In the genomic region with DNA sequence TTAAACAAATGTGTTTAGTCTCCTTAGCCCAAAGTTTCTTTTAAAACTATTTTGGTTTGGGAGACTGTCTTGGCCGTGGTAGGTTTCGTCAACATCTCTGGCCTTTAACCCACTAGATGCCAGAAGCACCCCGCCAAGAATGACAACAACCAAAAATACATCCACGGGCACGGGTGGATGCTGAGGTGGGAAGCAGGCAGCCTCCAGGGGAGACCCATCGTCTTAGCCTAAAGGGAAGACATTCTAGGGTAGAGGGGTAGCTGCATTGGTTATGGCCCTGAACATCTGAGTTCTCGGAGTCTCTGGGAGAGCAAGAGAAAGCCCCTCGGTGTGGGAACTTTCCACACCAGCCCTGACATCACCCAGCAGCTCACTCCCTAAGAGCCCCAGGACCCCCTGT, we compare ENCODE assay signal across 21 mouse cellular contexts. TPM values are rescaled to one million over a fixed set of nuclear protein-coding genes. Genes with fewer than 3 reads are reported as not detected.
DNase-seq lines count a peak whose midpoint lies in the region; ATAC-seq and TF ChIP-seq lines count a peak whose summit lies in the region.
"Had no signal": no experiment of that assay in that cellular context is flagged by ENCODE, and none has a peak within 500 bp of the region (broad histone marks: within the 10 kb centered on the region; RNA-seq: fewer than 3 reads in every experiment).

No protein-coding gene starts in this region.

- no peak for TF ChIP-seq CTCF in embryonic fibroblast, embryonic 13.5 days (IDR thresholded peaks at IDR 0.05; ENCODE audit: borderline replicate concordance, insufficient read depth, low read length)

- H3K27me3 ChIP-seq in embryonic facial prominence, embryonic 13.5 days: peaks cover 6% of the 10 kb centered on the region; the same call in 1 of the 2 replicates
- H3K27me3 ChIP-seq in embryonic facial prominence, embryonic 10.5 days (replicated peaks; ENCODE audit: low read depth, poor library complexity, severe bottlenecking): peaks cover 32% of the 10 kb centered on the region
- H3K27me3 ChIP-seq in kidney, embryonic 14.5 days (ENCODE audit: control insufficient read depth, insufficient read depth, low read length): no peaks in the 10 kb centered on the region
- no peaks in the 10 kb centered on the region for H3K27me3 ChIP-seq in myocyte (ENCODE audit: control insufficient read depth, insufficient read depth, insufficient read length)
- H3K27me3 ChIP-seq: forebrain, embryonic 12.5 days; hindbrain, embryonic 15.5 days; liver, embryonic 12.5 days; megakaryocyte, embryonic 14.5 days; neural tube, embryonic 15.5 days had no signal

- no peak overlapping the region for H3K4me3 ChIP-seq in embryonic facial prominence, embryonic 13.5 days
- no peak overlapping the region for H3K4me3 ChIP-seq in embryonic facial prominence, embryonic 10.5 days
- H3K4me3 ChIP-seq in kidney, embryonic 14.5 days (ENCODE audit: low read length): no peak overlapping the region
- H3K4me3 ChIP-seq in embryonic fibroblast, embryonic 13.5 days (ENCODE audit: insufficient read depth, low read length): no peak overlapping the region
- H3K4me3 ChIP-seq in myocyte: no peak overlapping the region
- H3K4me3 ChIP-seq: erythroblast, embryonic 14.5 days; forebrain, embryonic 12.5 days; heart, embryonic 12.5 days; hindbrain, embryonic 15.5 days; limb, embryonic 13.5 days; liver, embryonic 12.5 days; midbrain, embryonic 12.5 days; neural tube, embryonic 15.5 days had no signal

- H3K79me2 ChIP-seq in myocyte (ENCODE audit: control insufficient read depth, insufficient read depth): no peaks in the 10 kb centered on the region

- 72% methylated on average over 8 of the region's 8 CpGs for WGBS in embryonic facial prominence, embryonic 13.5 days
- WGBS in embryonic facial prominence, embryonic 10.5 days: 76% methylated on average over 8 of the region's 8 CpGs
- WGBS in kidney, embryonic 14.5 days: 78% methylated on average over 8 of the region's 8 CpGs

- DNase-seq in embryonic facial prominence, embryonic 10.5 days (ENCODE audit: low spot score): no peak
- no peak for DNase-seq in kidney, adult 8-10 months
- no peak for DNase-seq in frontal cortex, postnatal 10 days (ENCODE audit: low spot score in 2 of 2)
- DNase-seq: forebrain, postnatal 0 days; gastrocnemius, postnatal 25 days; layer of hippocampus, postnatal 36 days; right cerebral cortex, postnatal 14 days had no signal

- no peak for TF ChIP-seq POLR2A in embryonic fibroblast, embryonic 13.5 days (IDR thresholded peaks at IDR 0.05; ENCODE audit: low read depth, low read length)
- no peak for TF ChIP-seq POLR2A in myocyte (IDR thresholded peaks at IDR 0.05; ENCODE audit: insufficient read length, low read depth)

- ATAC-seq in embryonic facial prominence, embryonic 13.5 days (ENCODE audit: insufficient number of reproducible peaks, insufficient read depth, low FRiP score, low TSS enrichment, low read depth): no peak
- ATAC-seq in kidney, embryonic 14.5 days (ENCODE audit: low FRiP score, low TSS enrichment): 0 out of 2 replicates have a peak, but pooled peaks have one; percentile 6

- H3K27ac ChIP-seq in embryonic facial prominence, embryonic 13.5 days: 0 out of 2 replicates have a peak overlapping the region, but pooled peaks have one; percentile 48
- no peak overlapping the region for H3K27ac ChIP-seq in embryonic facial prominence, embryonic 10.5 days (replicated peaks)
- H3K27ac ChIP-seq in kidney, embryonic 14.5 days (ENCODE audit: low read depth, low read length): no peak overlapping the region
- peak overlapping the region; percentile 44 for H3K27ac ChIP-seq in embryonic fibroblast, embryonic 13.5 days (ENCODE audit: insufficient read depth, low read length)
- H3K27ac ChIP-seq: forebrain, embryonic 12.5 days; hindbrain, embryonic 15.5 days; liver, embryonic 12.5 days; midbrain, embryonic 12.5 days; neural tube, embryonic 15.5 days had no signal

- no peak overlapping the region for H3K9ac ChIP-seq in embryonic facial prominence, embryonic 13.5 days
- H3K9ac ChIP-seq in kidney, embryonic 14.5 days (ENCODE audit: low read depth, low read length): no peak overlapping the region
- H3K9ac ChIP-seq: forebrain, embryonic 12.5 days; forebrain, postnatal 0 days; heart, embryonic 12.5 days; hindbrain, embryonic 15.5 days; liver, embryonic 12.5 days; liver, postnatal 0 days; midbrain, embryonic 12.5 days; neural tube, embryonic 15.5 days had no signal

- peaks cover 31% of the 10 kb centered on the region for H3K4me1 ChIP-seq in embryonic facial prominence, embryonic 13.5 days
- peaks cover 52% of the 10 kb centered on the region for H3K4me1 ChIP-seq in embryonic facial prominence, embryonic 10.5 days
- peaks cover 14% of the 10 kb centered on the region; the same call in 1 of the 2 replicates for H3K4me1 ChIP-seq in kidney, embryonic 14.5 days (ENCODE audit: control insufficient read depth, insufficient read depth, low read length)
- no peaks in the 10 kb centered on the region for H3K4me1 ChIP-seq in embryonic fibroblast, embryonic 13.5 days (ENCODE audit: control insufficient read depth, insufficient read depth, low read length)

- no peak overlapping the region for H3K4me2 ChIP-seq in embryonic facial prominence, embryonic 13.5 days
- no peak overlapping the region for H3K4me2 ChIP-seq in kidney, embryonic 14.5 days (replicated peaks; ENCODE audit: low read depth, low read length)
- peak overlapping the region; percentile 74 for H3K4me2 ChIP-seq in myocyte (ENCODE audit: low read depth)
- H3K4me2 ChIP-seq: liver, embryonic 12.5 days had no signal

- no peaks in the 10 kb centered on the region for H3K9me3 ChIP-seq in embryonic facial prominence, embryonic 13.5 days
- H3K9me3 ChIP-seq in embryonic facial prominence, embryonic 10.5 days: no peaks in the 10 kb centered on the region
- H3K9me3 ChIP-seq in kidney, embryonic 14.5 days (ENCODE audit: control insufficient read depth, low read length): no peaks in the 10 kb centered on the region
- H3K9me3 ChIP-seq: forebrain, embryonic 12.5 days; heart, embryonic 12.5 days; hindbrain, embryonic 15.5 days; limb, embryonic 13.5 days; liver, embryonic 12.5 days; megakaryocyte, embryonic 14.5 days; midbrain, embryonic 12.5 days; neural tube, embryonic 15.5 days had no signal

- no peaks in the 10 kb centered on the region for H3K36me3 ChIP-seq in embryonic facial prominence, embryonic 13.5 days
- H3K36me3 ChIP-seq in embryonic facial prominence, embryonic 10.5 days (replicated peaks): no peaks in the 10 kb centered on the region
- H3K36me3 ChIP-seq in kidney, embryonic 14.5 days (ENCODE audit: control insufficient read depth, insufficient read depth, low read length): no peaks in the 10 kb centered on the region
- H3K36me3 ChIP-seq in myocyte (ENCODE audit: control insufficient read depth, insufficient read depth): no peaks in the 10 kb centered on the region
- H3K36me3 ChIP-seq: forebrain, embryonic 12.5 days; heart, embryonic 12.5 days; hindbrain, embryonic 15.5 days; limb, embryonic 13.5 days; midbrain, embryonic 12.5 days had no signal

- H3ac ChIP-seq in myocyte (ENCODE audit: control insufficient read depth, insufficient read length): no peak overlapping the region

TF ChIP-seq in myocyte, 11 proteins besides CTCF, POLR2A, EP300 and RAD21:
- TF ChIP-seq POLR2AphosphoS2 (IDR thresholded peaks at IDR 0.05; ENCODE audit: insufficient read length, low read depth) (no peak), SRF (IDR thresholded peaks at IDR 0.05; ENCODE audit: control insufficient read depth, insufficient read length, low read depth) (no peak), MYOG (IDR thresholded peaks at IDR 0.05; ENCODE audit: control insufficient read depth in 1 of 3, insufficient read depth in 1 of 3, insufficient read length in 2 of 3, low read depth in 2 of 3) (no peak), MYOD1 (IDR thresholded peaks at IDR 0.05; ENCODE audit: control insufficient read depth in 1 of 3, insufficient read length in 2 of 3, low read depth in 2 of 3) (no peak), MAX (IDR thresholded peaks at IDR 0.05; ENCODE audit: low read depth) (no peak), TCF12 (IDR thresholded peaks at IDR 0.05; ENCODE audit: insufficient read depth, poor library complexity, severe bottlenecking) (no peak), REST (IDR thresholded peaks at IDR 0.05; ENCODE audit: insufficient read depth, insufficient read length) (no peak), E2F4 (IDR thresholded peaks at IDR 0.05; ENCODE audit: insufficient read depth) (no peak), TCF3 (IDR thresholded peaks at IDR 0.05; ENCODE audit: insufficient read length, low read depth) (no peak), CEBPB (IDR thresholded peaks at IDR 0.05; ENCODE audit: insufficient read depth, poor library complexity, severe bottlenecking) (no peak), USF1 (IDR thresholded peaks at IDR 0.05; ENCODE audit: low read depth) (no peak)

RNA-seq across cellular contexts. Expression of gene Ttc7, which starts 31.4 kb away (rescaled TPM):
- 6.4 and 7.2 TPM in 2 replicates for polyA plus RNA-seq in embryonic facial prominence, embryonic 13.5 days (2015; fragmentation: Nextera tagmentation; extraction: Ambion mirVana)
- polyA plus RNA-seq in embryonic facial prominence, embryonic 10.5 days (2016; fragmentation: Nextera tagmentation; extraction: Ambion mirVana): 3.6 and 4.0 TPM in 2 replicates
- 4.0 and 5.7 TPM in 2 replicates for polyA plus RNA-seq in kidney, embryonic 14.5 days (2014; fragmentation: Nextera tagmentation; extraction: Ambion mirVana)
- polyA plus RNA-seq in embryonic fibroblast, embryonic 13.5 days (2011; ENCODE audit: insufficient read length, low read depth, missing spikeins): 15.8 and 19.5 TPM in 2 replicates
- 15.2 TPM for polyA plus RNA-seq in myocyte (2012; fragmentation: generic; extraction: Trizol)

RNA-seq across cellular contexts. Expression of gene Mcfd2, which starts 48.4 kb away (rescaled TPM):
- polyA plus RNA-seq in embryonic facial prominence, embryonic 13.5 days (2015; fragmentation: Nextera tagmentation; extraction: Ambion mirVana): 85.7 and 97.0 TPM in 2 replicates
- 75.2 and 81.8 TPM in 2 replicates for polyA plus RNA-seq in embryonic facial prominence, embryonic 10.5 days (2016; fragmentation: Nextera tagmentation; extraction: Ambion mirVana)
- polyA plus RNA-seq in kidney, embryonic 14.5 days (2014; fragmentation: Nextera tagmentation; extraction: Ambion mirVana): 82.6 and 104 TPM in 2 replicates
- polyA plus RNA-seq in embryonic fibroblast, embryonic 13.5 days (2011; ENCODE audit: insufficient read length, low read depth, missing spikeins): 112 and 146 TPM in 2 replicates
- 59.1 TPM for polyA plus RNA-seq in myocyte (2012; fragmentation: generic; extraction: Trizol)

Comparison
In these comparisons a context has a peak if more than half of its experiments do, and no peak if none do; other contexts are left out.
1. H3K27ac ChIP-seq: peak in embryonic facial prominence, embryonic 13.5 days (single experiment) and embryonic fibroblast, embryonic 13.5 days (single experiment); none in embryonic facial prominence, embryonic 10.5 days (single experiment) and kidney, embryonic 14.5 days (single experiment).